Mouse (Mus musculus): Measurements from ENCODE around the gene Gm49380.

Gm49380 gene

GRCm38 (mm10) chr9:44042836-44043707 is 70.2 kb downstream of the Gm49380 start, which contains the start of gene Thy1:
Gene Thy1 (plus strand): TSS chr9:44043384.
- CTCF ChIA-PET, result interaction anchor here in 1 of 4 experiments (0.6 to 1.9 kb wide), 3 partner anchors 32 to 95 kb away, joined by 3 to 5 read pairs (median 4); no protein-coding TSS in a partner anchor
- POLR2A ChIA-PET, result interaction anchor here in 3 of 4 experiments (0.6 to 1.4 kb wide), 8 partner anchors 10 to 1803 kb away, joined by 3 to 8 read pairs (median 3); no protein-coding TSS in a partner anchor

DNA sequence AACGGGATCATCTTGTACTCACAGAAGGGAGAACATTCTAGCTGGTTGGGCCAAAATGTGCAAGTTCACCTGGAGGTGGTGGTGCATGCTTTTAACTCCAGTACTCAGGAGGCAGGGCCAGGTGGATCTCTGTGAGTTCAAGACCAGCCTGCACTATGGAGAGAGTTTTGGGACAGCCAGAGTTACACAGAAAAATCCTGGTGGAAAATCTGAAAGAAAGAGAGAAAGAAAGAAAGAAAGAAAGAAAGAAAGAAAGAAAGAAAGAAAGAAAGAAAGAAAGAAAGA is 71.0 kb downstream of the Gm49380 start:
- ChIA-PET POLR2A (interaction anchor here in 1 of 4 experiments (0.8 kb wide), 1 partner anchor 1804 kb away, joined by 4 read pairs; no protein-coding TSS in a partner anchor), CTCF (no interaction called here)

- CTCF ChIA-PET, result interaction anchor here in 1 of 4 experiments (0.6 kb wide), 1 partner anchor 83 kb away, joined by 6 read pairs; no protein-coding TSS in a partner anchor
- POLR2A ChIA-PET, result interaction anchor here in 2 of 4 experiments (0.6 to 1.5 kb wide), 2 partner anchors 26 to 456 kb away, joined by 3 read pairs; no protein-coding TSS in a partner anchor
These were observed 71.5 kb downstream of the Gm49380 start for GRCm38 (mm10) chr9:44041511-44042395.

DNA sequence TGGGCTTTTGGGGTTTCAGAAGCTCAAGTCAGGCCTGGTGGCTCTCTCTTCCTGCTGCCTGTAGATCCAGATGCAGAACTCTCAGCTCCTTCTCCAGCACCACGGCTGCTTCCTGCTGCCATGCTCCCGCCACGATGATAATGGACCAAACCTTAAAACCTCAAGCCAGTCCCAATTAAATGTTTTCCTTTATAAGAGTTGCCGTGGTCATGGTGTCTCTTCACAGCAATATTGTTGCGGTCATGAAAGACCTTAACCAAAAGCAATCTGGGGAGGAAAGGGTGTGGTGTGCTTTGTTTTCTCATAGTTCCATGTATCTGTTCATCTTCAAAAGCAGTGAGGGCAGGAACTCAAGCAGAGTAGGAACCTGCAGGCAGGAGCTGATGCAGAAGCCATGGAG is 76.2 kb downstream of the Gm49380 start:
- CTCF ChIA-PET, result interaction anchor here in 1 of 4 experiments (0.9 kb wide), 1 partner anchor 57 kb away, joined by 3 read pairs; no protein-coding TSS in a partner anchor
- POLR2A ChIA-PET, result interaction anchor here in 1 of 4 experiments (0.7 to 1.3 kb wide), 2 partner anchors 48 to 403 kb away, joined by 3 to 4 read pairs; no protein-coding TSS in a partner anchor

- ChIA-PET POLR2A (interaction anchor here in 1 of 4 experiments (0.6 to 1.3 kb wide), 5 partner anchors 9 to 53 kb away, joined by 3 to 4 read pairs (median 4); partner anchors contain the start of gene Usp2), CTCF (interaction anchor here in 3 of 4 experiments (0.5 to 1.3 kb wide), 7 partner anchors 18 to 765 kb away, joined by 3 to 5 read pairs (median 4); no protein-coding TSS in a partner anchor)
These were observed 79.2 kb downstream of the Gm49380 start for GRCm38 (mm10) chr9:44033957-44034727.

- CTCF ChIA-PET, result interaction anchor here in 1 of 4 experiments (1.3 kb wide), 1 partner anchor 42 kb away, joined by 3 read pairs; no protein-coding TSS in a partner anchor
These were observed 80.0 kb downstream of the Gm49380 start for GRCm38 (mm10) chr9:44033317-44033716.

GRCm38 (mm10) chr9:44031946-44032345 is 81.4 kb downstream of the Gm49380 start:
- ChIA-PET POLR2A (no interaction called here), CTCF (interaction anchor here in 1 of 4 experiments (0.7 kb wide), 1 partner anchor 201 kb away, joined by 4 read pairs; no protein-coding TSS in a partner anchor)

More at GRCm38 (mm10) chr9:44033317-44033716, 80.0 kb downstream of the Gm49380 start:
- POLR2A ChIA-PET, result interaction anchor here in 1 of 4 experiments (0.6 to 1.3 kb wide), 4 partner anchors 9 to 54 kb away, joined by 3 to 4 read pairs (median 4); no protein-coding TSS in a partner anchor

DNA sequence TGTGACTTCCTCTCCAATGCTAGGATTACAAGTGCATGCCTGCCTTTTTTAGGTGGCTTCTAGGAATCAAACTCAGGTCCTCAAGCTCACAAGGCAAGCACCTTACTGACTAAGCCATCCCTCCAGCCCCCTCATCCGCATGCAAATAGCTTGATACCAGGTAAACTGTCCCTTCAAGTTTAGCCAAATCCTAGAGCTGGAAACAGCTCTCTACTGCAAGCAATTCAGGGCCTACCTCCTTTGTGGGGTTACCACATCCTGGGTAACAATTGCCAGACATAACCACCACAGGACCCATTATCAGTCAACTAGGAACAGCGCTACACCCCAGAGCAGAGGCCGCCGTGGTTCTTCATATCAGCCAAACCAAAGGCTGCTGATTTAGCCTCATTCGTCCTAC is 82.2 kb downstream of the Gm49380 start:
- ChIA-PET CTCF (interaction anchor here in 2 of 4 experiments (0.6 to 0.8 kb wide), 5 partner anchors 10 to 355 kb away, joined by 3 to 9 read pairs (median 4); no protein-coding TSS in a partner anchor), POLR2A (no interaction called here)

DNA sequence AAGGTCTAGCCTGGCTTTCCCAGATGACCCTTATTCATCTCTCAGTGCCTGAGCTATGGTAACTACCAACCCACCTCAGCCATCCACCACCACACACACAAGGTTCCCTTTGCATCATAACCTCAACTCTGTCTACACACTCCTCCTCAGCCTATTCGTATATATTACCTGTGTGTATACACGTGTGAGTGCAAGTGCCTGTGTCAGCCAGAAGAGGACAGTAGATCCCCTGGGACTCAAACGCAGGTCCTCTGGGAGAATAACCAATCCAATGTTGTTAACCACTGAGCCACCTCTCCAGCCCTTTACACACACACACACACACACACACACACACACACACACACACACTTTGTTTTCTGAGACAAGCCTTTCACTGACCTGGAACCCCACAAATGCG is 82.7 kb downstream of the Gm49380 start:
- CTCF ChIA-PET, result interaction anchor here in 3 of 4 experiments (0.6 to 0.8 kb wide), 7 partner anchors 10 to 355 kb away, joined by 3 to 9 read pairs (median 3); no protein-coding TSS in a partner anchor
- POLR2A ChIA-PET, result interaction anchor here in 1 of 4 experiments (1.1 kb wide), 1 partner anchor 10 kb away, joined by 3 read pairs; no protein-coding TSS in a partner anchor

DNA sequence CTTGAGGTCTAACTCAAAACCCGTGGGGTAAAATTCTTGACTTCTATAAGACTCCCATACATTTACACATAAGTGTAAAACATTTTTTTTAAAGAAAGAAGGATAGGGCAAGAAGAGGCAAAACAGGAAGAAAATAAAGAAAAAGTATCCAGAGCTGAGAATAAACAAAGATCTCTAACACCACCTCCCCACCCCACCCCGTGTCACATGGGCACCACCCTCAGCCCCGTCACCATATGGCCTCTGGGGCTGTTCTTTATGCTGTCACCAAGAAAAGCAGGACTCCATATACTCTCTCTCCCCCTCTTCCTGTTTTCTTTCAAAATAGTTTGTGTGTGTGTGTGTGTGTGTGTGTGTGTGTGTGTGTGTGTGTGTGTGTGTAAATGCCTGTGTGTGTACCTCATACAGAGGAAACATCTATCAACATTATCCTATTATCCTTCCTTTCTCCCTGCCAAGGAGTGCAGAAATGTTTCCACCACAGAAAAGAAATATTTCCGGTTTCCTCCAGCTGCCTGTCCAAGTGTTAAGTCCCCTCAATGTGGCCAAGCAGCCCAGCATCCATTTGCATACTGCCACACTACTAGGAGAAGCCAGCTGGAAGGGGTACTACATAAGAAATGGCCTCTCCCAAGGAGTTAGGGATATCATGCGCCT is 83.6 kb downstream of the Gm49380 start:
- POLR2A ChIA-PET, result interaction anchor here in 1 of 4 experiments (0.5 to 1.1 kb wide), 3 partner anchors 11 to 205 kb away, joined by 3 read pairs; no protein-coding TSS in a partner anchor
- CTCF ChIA-PET, result interaction anchor here in 2 of 4 experiments (0.6 to 0.8 kb wide), 3 partner anchors 36 to 581 kb away, joined by 3 read pairs; no protein-coding TSS in a partner anchor

DNA sequence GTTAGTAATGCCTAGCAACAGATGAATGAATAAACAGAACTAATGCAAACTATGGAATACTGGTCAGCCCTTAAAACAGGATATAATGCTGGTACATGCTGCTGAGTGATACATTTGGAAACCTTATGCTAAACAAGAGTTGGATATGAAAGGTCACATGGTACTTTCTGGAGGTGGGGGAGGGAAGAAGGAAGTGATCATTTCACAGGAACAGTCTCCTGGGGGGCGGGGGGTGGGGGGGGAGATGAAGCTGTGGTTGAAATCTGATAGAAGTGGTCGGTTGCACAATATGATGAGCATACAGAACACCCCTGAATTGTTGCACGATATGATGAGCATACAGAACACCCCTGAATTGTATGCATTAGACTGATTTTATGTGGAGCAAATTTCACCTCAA is 89.2 kb downstream of the Gm49380 start:
- POLR2A ChIA-PET, result interaction anchor here in 1 of 4 experiments (0.8 to 1.1 kb wide), 2 partner anchors 11 to 12 kb away, joined by 3 read pairs; no protein-coding TSS in a partner anchor
- CTCF ChIA-PET, result interaction anchor here in 1 of 4 experiments (0.7 kb wide), 1 partner anchor 248 kb away, joined by 3 read pairs; no protein-coding TSS in a partner anchor

DNA sequence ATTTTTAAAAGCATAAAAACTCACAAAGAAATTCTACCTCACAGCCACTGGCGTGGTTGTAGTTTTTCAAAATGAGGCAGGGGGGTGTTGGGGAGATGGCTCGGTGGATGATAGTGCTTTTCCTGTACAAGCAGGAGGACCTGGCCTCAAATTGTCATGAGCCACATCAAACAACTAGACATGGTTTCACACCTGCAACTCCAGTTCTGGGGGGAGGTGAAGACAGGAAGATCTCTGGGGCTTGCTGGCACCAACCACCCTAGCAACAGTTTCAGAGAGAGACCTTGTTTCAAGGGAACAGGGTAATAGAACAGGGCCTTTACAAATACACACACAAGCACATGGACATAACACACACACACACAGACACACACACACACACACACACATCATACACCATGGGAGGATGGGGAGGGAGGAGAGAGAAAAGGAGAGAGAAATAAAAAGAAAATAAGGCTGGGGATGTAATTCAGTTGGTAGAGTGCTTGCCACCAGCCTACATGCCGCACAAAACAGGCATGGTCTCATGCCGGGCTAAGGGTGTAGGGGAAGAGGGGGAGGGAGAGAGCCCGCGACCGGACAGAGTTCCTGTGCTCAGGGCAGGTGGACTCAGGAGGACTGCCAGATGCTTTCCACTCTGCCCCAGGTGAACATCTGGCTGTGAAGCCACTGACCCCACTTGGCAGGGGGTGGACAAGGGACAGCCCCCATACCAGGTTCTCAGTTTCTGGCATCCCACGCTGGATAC is 91.0 kb downstream of the Gm49380 start:
- POLR2A ChIA-PET, result interaction anchor here in 1 of 4 experiments (0.5 kb wide), 1 partner anchor 410 kb away, joined by 3 read pairs; no protein-coding TSS in a partner anchor
- CTCF ChIA-PET, result no interaction called here

DNA sequence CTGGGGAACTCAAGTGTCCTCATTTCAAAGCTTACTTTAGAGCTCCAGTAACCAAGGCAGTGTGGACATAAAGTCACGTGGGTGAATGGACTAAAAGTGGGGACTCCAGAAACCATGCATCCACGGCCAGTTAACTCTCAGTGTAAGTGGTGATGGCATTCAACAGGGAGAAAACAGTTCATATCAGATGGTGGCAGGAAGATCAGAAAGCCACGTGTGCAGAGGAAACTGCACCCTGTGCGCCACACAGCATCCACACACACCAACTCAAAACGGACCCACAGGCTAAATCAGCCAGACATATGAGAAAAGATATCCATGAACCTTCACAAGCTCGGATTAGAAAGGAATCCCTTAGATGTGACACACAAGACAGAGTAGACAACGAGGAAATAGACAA is 93.3 kb downstream of the Gm49380 start:
- POLR2A ChIA-PET, result interaction anchor here in 3 of 4 experiments (0.7 to 1.2 kb wide), 3 partner anchors 26 to 31 kb away, joined by 3 to 6 read pairs (median 3); no protein-coding TSS in a partner anchor
- CTCF ChIA-PET, result interaction anchor here in 2 of 4 experiments (0.7 to 1.8 kb wide), 2 partner anchors 33 to 42 kb away, joined by 3 to 4 read pairs; no protein-coding TSS in a partner anchor

GRCm38 (mm10) chr9:44017846-44018245 is 95.5 kb downstream of the Gm49380 start:
- CTCF ChIA-PET, result interaction anchor here in 1 of 4 experiments (0.7 kb wide), 1 partner anchor 657 kb away, joined by 3 read pairs; no protein-coding TSS in a partner anchor
- POLR2A ChIA-PET, result interaction anchor here in 1 of 4 experiments (0.5 kb wide), 1 partner anchor 250 kb away, joined by 3 read pairs; no protein-coding TSS in a partner anchor

All from embryonic stem cell, embryonic (primary cell).